Mouse (Mus musculus): ENCODE data around the gene Col4a1. TPM values are rescaled to one million over a fixed set of nuclear protein-coding genes. Genes with fewer than 3 reads are reported as not detected.

Col4a1 gene
- polyA plus RNA-seq, 1 experiment: 95.1 TPM

DNA sequence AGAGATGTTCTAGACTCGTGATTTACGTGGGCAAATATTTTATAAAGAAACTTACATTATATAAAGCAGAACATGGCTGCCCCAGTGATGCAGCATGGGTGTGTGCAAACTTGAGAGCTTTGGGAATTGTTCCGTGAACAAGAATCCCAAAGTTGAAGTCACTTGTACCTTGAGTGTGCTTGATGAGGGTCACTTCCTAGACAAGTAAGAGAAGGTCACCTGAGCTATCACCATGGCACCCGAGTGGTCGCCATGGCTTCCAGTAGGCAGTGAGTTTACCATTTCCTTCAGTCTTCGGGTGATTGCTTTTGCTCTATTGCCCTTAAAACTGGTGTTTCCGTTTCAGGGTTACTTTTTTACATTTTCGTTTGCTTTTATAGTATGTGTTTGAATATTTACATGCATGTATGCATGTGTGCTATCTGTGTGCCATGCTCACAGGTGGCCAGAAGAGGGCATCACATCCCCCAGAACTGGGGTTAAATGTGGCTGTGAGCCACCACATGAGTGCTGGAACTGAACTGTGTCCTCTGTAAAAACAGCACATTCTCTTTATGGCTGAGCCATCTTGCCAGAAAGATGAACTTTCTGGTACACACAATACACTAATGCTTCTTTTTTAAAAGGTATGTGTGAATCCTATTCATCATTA lies 42.3 kb upstream of the Col4a1 start:
- 94% methylated on average over 8 of the region's 8 CpGs for WGBS
- no peak for DNase-seq
- Histone ChIP-seq H3K27ac (ENCODE audit: control insufficient read depth, insufficient read depth, low read length) (no peak overlapping the region), H3K4me1 (replicated peaks; ENCODE audit: control insufficient read depth, insufficient read depth, low read length) (no peaks in the 10 kb centered on the region), H3K4me3 (ENCODE audit: control insufficient read depth, insufficient read depth, low read length) (no peak overlapping the region), H3K36me3 (ENCODE audit: control insufficient read depth, insufficient read depth, low read length) (no peaks in the 10 kb centered on the region), H3K27me3 (ENCODE audit: control insufficient read depth, insufficient read depth, low read length) (no peaks in the 10 kb centered on the region)
- TF ChIP-seq CTCF (IDR thresholded peaks at IDR 0.05; ENCODE audit: borderline replicate concordance, control insufficient read depth, extremely low read depth, insufficient read depth, low read length, poor library complexity): no peak
- no peak for TF ChIP-seq POLR2A (IDR thresholded peaks at IDR 0.05; ENCODE audit: control insufficient read depth, extremely low read depth, insufficient read depth, low read length, poor library complexity)

DNA sequence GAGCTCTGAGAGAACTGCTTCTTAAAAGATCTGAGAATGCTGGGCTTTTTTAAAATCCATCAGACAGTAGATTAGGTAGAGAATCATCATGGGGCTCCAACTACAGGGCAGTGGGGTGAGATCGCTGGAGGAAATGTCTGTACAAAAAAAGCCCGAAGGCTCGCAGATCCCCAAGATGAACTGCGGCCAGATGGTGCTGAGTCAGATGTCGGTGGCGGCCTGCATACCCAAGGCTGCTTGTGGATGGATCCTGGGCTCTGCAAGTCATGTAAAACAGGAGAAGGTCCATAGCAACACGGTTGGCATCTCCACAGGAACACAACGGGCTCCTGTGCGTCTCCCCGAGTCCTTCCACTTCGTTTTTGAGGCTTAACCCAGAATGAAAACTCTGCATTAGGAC lies 39.9 kb upstream of the Col4a1 start:
- TF ChIP-seq POLR2A (IDR thresholded peaks at IDR 0.05; ENCODE audit: control insufficient read depth, extremely low read depth, insufficient read depth, low read length, poor library complexity) (no peak), CTCF (IDR thresholded peaks at IDR 0.05; ENCODE audit: borderline replicate concordance, control insufficient read depth, extremely low read depth, insufficient read depth, low read length, poor library complexity) (no peak)
- no peak for DNase-seq
- no peak overlapping the region for H3K27ac ChIP-seq (ENCODE audit: control insufficient read depth, insufficient read depth, low read length)
- no peaks in the 10 kb centered on the region for H3K4me1 ChIP-seq (replicated peaks; ENCODE audit: control insufficient read depth, insufficient read depth, low read length)
- no peaks in the 10 kb centered on the region for H3K27me3 ChIP-seq (ENCODE audit: control insufficient read depth, insufficient read depth, low read length)
- H3K4me3 ChIP-seq (ENCODE audit: control insufficient read depth, insufficient read depth, low read length): no peak overlapping the region
- WGBS: 42% methylated on average over 11 of the region's 11 CpGs
- no peaks in the 10 kb centered on the region for H3K36me3 ChIP-seq (ENCODE audit: control insufficient read depth, insufficient read depth, low read length)

GRCm38 (mm10) chr8:11351355-11351754 lies 38.7 kb upstream of the Col4a1 start:
- DNase-seq: no peak
- TF ChIP-seq POLR2A (IDR thresholded peaks at IDR 0.05; ENCODE audit: control insufficient read depth, extremely low read depth, insufficient read depth, low read length, poor library complexity) (no peak), CTCF (IDR thresholded peaks at IDR 0.05; ENCODE audit: borderline replicate concordance, control insufficient read depth, extremely low read depth, insufficient read depth, low read length, poor library complexity) (no peak)
- H3K27ac ChIP-seq (ENCODE audit: control insufficient read depth, insufficient read depth, low read length): no peak overlapping the region
- H3K36me3 ChIP-seq (ENCODE audit: control insufficient read depth, insufficient read depth, low read length): no peaks in the 10 kb centered on the region
- 94% methylated on average over 6 of the region's 6 CpGs for WGBS
- no peak overlapping the region for H3K4me3 ChIP-seq (ENCODE audit: control insufficient read depth, insufficient read depth, low read length)
- no peaks in the 10 kb centered on the region for H3K27me3 ChIP-seq (ENCODE audit: control insufficient read depth, insufficient read depth, low read length)
- H3K4me1 ChIP-seq (replicated peaks; ENCODE audit: control insufficient read depth, insufficient read depth, low read length): no peaks in the 10 kb centered on the region

DNA sequence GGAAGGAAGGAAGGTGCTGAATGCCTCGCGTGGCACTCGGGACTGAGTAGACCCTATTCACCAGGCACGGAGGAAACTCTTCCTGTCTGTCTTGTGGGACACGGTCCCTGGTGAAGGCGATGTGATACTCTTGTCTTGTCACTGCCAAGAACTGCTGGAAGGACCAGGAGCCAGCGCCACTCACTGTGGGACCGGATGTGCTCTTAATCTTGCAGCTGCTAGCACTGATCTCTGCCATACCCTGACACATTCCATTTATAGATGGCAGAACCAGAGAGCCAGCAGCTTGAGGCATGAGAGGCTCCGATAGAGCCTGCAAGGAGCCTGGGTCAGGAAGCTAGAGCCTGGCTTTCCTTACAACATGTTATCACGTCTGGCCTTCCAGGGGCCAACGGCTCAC lies 36.0 kb upstream of the Col4a1 start:
- no peak overlapping the region for H3K27ac ChIP-seq (ENCODE audit: control insufficient read depth, insufficient read depth, low read length)
- H3K4me1 ChIP-seq (replicated peaks; ENCODE audit: control insufficient read depth, insufficient read depth, low read length): no peaks in the 10 kb centered on the region
- H3K4me3 ChIP-seq (ENCODE audit: control insufficient read depth, insufficient read depth, low read length): no peak overlapping the region
- H3K36me3 ChIP-seq (ENCODE audit: control insufficient read depth, insufficient read depth, low read length): no peaks in the 10 kb centered on the region
- WGBS: 78% methylated on average over 11 of the region's 11 CpGs
- no peaks in the 10 kb centered on the region for H3K27me3 ChIP-seq (ENCODE audit: control insufficient read depth, insufficient read depth, low read length)
- TF ChIP-seq CTCF (IDR thresholded peaks at IDR 0.05; ENCODE audit: borderline replicate concordance, control insufficient read depth, extremely low read depth, insufficient read depth, low read length, poor library complexity) (no peak), POLR2A (IDR thresholded peaks at IDR 0.05; ENCODE audit: control insufficient read depth, extremely low read depth, insufficient read depth, low read length, poor library complexity) (no peak)
- no peak for DNase-seq

- TF ChIP-seq POLR2A (IDR thresholded peaks at IDR 0.05; ENCODE audit: control insufficient read depth, extremely low read depth, insufficient read depth, low read length, poor library complexity) (no peak), CTCF (IDR thresholded peaks at IDR 0.05; ENCODE audit: borderline replicate concordance, control insufficient read depth, extremely low read depth, insufficient read depth, low read length, poor library complexity) (no peak)
- no peak overlapping the region for H3K4me3 ChIP-seq (ENCODE audit: control insufficient read depth, insufficient read depth, low read length)
- no peaks in the 10 kb centered on the region for H3K4me1 ChIP-seq (replicated peaks; ENCODE audit: control insufficient read depth, insufficient read depth, low read length)
- H3K27me3 ChIP-seq (ENCODE audit: control insufficient read depth, insufficient read depth, low read length): no peaks in the 10 kb centered on the region
- H3K27ac ChIP-seq (ENCODE audit: control insufficient read depth, insufficient read depth, low read length): no peak overlapping the region
- WGBS: 84% methylated on average over 9 of the region's 9 CpGs
- no peaks in the 10 kb centered on the region for H3K36me3 ChIP-seq (ENCODE audit: control insufficient read depth, insufficient read depth, low read length)
- no peak for DNase-seq
Observed at GRCm38 (mm10) chr8:11347699-11348098, 35.1 kb upstream of the Col4a1 start.

- TF ChIP-seq POLR2A (IDR thresholded peaks at IDR 0.05; ENCODE audit: control insufficient read depth, extremely low read depth, insufficient read depth, low read length, poor library complexity) (no peak), CTCF (IDR thresholded peaks at IDR 0.05; ENCODE audit: borderline replicate concordance, control insufficient read depth, extremely low read depth, insufficient read depth, low read length, poor library complexity) (no peak)
- DNase-seq: no peak
- Histone ChIP-seq H3K27ac (ENCODE audit: control insufficient read depth, insufficient read depth, low read length) (no peak overlapping the region), H3K4me3 (ENCODE audit: control insufficient read depth, insufficient read depth, low read length) (no peak overlapping the region), H3K36me3 (ENCODE audit: control insufficient read depth, insufficient read depth, low read length) (no peaks in the 10 kb centered on the region), H3K27me3 (ENCODE audit: control insufficient read depth, insufficient read depth, low read length) (no peaks in the 10 kb centered on the region), H3K4me1 (replicated peaks; ENCODE audit: control insufficient read depth, insufficient read depth, low read length) (no peaks in the 10 kb centered on the region)
- WGBS: 89% methylated on average over 10 of the region's 10 CpGs
Observed at GRCm38 (mm10) chr8:11346225-11346624, 33.6 kb upstream of the Col4a1 start.

GRCm38 (mm10) chr8:11344459-11344858 lies 31.8 kb upstream of the Col4a1 start:
- WGBS: 92% methylated on average over 9 of the region's 9 CpGs
- no peak overlapping the region for H3K4me3 ChIP-seq (ENCODE audit: control insufficient read depth, insufficient read depth, low read length)
- H3K27me3 ChIP-seq (ENCODE audit: control insufficient read depth, insufficient read depth, low read length): no peaks in the 10 kb centered on the region
- H3K27ac ChIP-seq (ENCODE audit: control insufficient read depth, insufficient read depth, low read length): no peak overlapping the region
- no peaks in the 10 kb centered on the region for H3K36me3 ChIP-seq (ENCODE audit: control insufficient read depth, insufficient read depth, low read length)
- DNase-seq: no peak
- H3K4me1 ChIP-seq (replicated peaks; ENCODE audit: control insufficient read depth, insufficient read depth, low read length): no peaks in the 10 kb centered on the region
- TF ChIP-seq CTCF (IDR thresholded peaks at IDR 0.05; ENCODE audit: borderline replicate concordance, control insufficient read depth, extremely low read depth, insufficient read depth, low read length, poor library complexity) (no peak), POLR2A (IDR thresholded peaks at IDR 0.05; ENCODE audit: control insufficient read depth, extremely low read depth, insufficient read depth, low read length, poor library complexity) (no peak)

Measured in thymus, adult 2 months (tissue).